Mouse (Mus musculus) left cerebral cortex, postnatal 4 days (tissue): Measurements from ENCODE around the gene Trim2. TPM values are rescaled to one million over a fixed set of nuclear protein-coding genes. Genes with fewer than 3 reads are reported as not detected.

Source experiments
- DNase-seq: peaks from one replicate; pipeline ENCODE4 v3.0.0-alpha.2; 2022
- intact Hi-C: fragments of 180-260 bp; cut with DNase I; formaldehyde crosslinking; loops from one replicate; pipeline ENCODE4 v1.15.1; 2025
- total RNA-seq, 2 experiments: library from RNA; stranded (reverse); gene quantifications; 2 replicates each; pipeline ENCODE4 v1.2.3; 2021

Trim2 gene
- total RNA-seq, 2 experiments from 2014 or later, result 331 to 352 TPM

GRCm38 (mm10) chr3:84118718-84119117 lies 188.0 kb downstream of the Trim2 start:
- intact Hi-C loops, result no loop called here
- peak; percentile 24 for DNase-seq

- no peak for DNase-seq
- intact Hi-C loops, result no loop called here
Measured at GRCm38 (mm10) chr3:84118178-84118577, 188.5 kb downstream of the Trim2 start.

Other genes with a start within 250 kb of the Trim2 start
- gene Mnd1, start 151.1 kb downstream of the Trim2 start, total RNA-seq, result 1 to 10 TPM; 2.7 to 2.9 TPM
- not detected for gene Gm6525, start 132.8 kb downstream of the Trim2 start, total RNA-seq
- 1 to 10 TPM; 3.3 to 5.2 TPM for gene Fhdc1, start 173.6 kb upstream of the Trim2 start, total RNA-seq